Mouse (Mus musculus): ENCODE data around the gene Qpctl. TPM values are rescaled to one million over a fixed set of nuclear protein-coding genes. Genes with fewer than 3 reads are reported as not detected.

The Qpctl gene
- polyA plus RNA-seq, 1 experiment = 16.2 TPM

DNA sequence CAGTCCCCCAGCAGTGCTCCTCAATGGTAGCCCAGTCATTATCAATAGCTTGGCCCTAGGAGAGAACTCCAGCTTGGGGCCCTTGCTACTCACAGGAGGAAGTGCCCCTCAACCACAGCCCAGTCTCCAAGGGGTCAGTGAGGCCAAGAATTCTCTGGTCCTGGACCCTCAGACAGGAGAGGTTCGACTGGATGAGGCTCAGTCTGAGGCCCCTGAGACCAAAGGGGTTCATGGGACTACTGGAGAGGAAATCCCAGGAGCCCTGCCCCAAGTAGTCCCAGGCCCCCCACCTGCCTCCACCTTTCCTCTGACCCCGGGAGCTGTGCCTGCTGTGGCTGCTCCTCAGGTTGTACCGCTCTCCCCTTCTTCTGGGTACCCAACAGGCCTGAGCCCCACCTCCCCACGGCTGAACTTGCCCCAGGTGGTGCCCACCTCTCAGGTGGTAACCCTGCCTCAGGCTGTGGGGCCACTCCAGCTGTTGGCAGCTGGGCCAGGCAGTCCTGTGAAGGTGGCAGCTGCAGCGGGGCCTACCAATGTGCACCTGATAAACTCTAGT is 52.6 kb downstream of the Qpctl start:
- Histone ChIP-seq H3K4me3 (ENCODE audit: insufficient read depth, low read length) (no peak overlapping the region), H3K27ac (ENCODE audit: insufficient read depth, low read length) (no peak overlapping the region), H3K4me1 (ENCODE audit: control insufficient read depth, insufficient read depth, low read length) (no peaks in the 10 kb centered on the region)
- TF ChIP-seq CTCF (IDR thresholded peaks at IDR 0.05; ENCODE audit: extremely low read depth, insufficient read depth, low read length) (no peak), POLR2A (IDR thresholded peaks at IDR 0.05; ENCODE audit: extremely low read depth, insufficient read depth, low read length) (no peak)

DNA sequence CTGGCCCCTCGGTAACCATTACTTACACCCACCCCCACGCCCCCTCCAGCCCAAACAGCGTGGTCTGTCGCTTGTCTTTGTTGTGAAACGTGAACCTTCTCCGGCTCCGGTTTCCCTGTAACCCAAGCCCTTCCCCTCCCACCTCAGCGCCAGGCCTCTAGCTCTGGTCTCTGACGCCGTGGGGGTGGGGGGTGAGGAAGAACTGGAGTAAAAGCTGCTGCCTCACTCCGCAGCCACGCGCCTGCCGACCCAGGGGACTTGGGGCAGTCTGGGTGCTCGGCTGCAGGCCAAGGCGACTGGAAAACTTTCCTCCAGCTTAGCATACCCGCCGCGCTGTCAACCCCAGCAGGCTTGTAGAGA is 53.4 kb downstream of the Qpctl start:
- H3K27ac ChIP-seq (ENCODE audit: insufficient read depth, low read length) = no peak overlapping the region
- no peaks in the 10 kb centered on the region for H3K4me1 ChIP-seq (ENCODE audit: control insufficient read depth, insufficient read depth, low read length)
- no peak overlapping the region; the same call in 1 of the 2 replicates for H3K4me3 ChIP-seq (ENCODE audit: insufficient read depth, low read length)
- no peak for TF ChIP-seq CTCF (IDR thresholded peaks at IDR 0.05; ENCODE audit: extremely low read depth, insufficient read depth, low read length)
- no peak for TF ChIP-seq POLR2A (IDR thresholded peaks at IDR 0.05; ENCODE audit: extremely low read depth, insufficient read depth, low read length)

DNA sequence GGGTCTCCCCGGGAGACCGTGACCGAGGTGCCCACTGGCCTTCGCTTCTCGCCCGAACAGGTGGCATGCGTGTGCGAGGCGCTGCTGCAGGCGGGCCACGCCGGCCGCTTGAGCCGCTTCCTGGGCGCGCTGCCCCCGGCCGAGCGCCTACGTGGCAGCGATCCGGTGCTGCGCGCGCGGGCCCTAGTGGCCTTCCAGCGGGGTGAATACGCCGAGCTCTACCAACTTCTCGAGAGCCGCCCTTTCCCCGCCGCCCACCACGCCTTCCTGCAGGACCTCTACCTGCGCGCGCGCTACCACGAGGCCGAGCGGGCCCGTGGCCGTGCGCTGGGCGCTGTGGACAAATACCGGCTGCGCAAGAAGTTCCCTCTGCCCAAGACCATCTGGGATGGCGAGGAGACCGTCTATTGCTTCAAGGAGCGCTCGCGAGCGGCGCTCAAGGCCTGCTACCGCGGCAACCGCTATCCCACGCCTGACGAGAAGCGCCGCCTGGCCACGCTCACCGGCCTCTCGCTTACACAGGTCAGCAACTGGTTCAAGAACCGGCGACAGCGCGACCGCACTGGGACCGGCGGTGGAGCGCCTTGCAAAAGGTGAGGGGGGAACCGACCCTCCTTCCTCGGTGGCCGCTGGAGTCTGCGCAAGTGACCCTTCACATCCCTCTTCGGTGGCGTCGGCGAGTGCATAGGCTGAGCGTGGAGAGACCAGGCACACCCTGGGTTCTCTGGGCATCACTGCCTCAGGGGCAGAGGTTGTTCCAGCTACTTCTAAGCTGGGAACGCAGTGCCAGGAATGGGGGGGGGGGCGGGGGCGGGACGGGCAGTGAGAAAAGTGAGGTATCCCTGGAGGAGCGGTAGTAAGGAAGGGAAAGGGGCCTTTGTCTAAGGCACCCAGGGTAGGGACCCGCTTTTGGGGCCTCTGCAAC is 54.0 kb downstream of the Qpctl start:
- H3K27ac ChIP-seq (ENCODE audit: insufficient read depth, low read length) = peak overlapping the region; percentile 17; the same call in 1 of the 2 replicates
- no peaks in the 10 kb centered on the region for H3K4me1 ChIP-seq (ENCODE audit: control insufficient read depth, insufficient read depth, low read length)
- TF ChIP-seq POLR2A (IDR thresholded peaks at IDR 0.05; ENCODE audit: extremely low read depth, insufficient read depth, low read length) (no peak), CTCF (IDR thresholded peaks at IDR 0.05; ENCODE audit: extremely low read depth, insufficient read depth, low read length) (no peak)
- peak overlapping the region; percentile 34 for H3K4me3 ChIP-seq (ENCODE audit: insufficient read depth, low read length)

DNA sequence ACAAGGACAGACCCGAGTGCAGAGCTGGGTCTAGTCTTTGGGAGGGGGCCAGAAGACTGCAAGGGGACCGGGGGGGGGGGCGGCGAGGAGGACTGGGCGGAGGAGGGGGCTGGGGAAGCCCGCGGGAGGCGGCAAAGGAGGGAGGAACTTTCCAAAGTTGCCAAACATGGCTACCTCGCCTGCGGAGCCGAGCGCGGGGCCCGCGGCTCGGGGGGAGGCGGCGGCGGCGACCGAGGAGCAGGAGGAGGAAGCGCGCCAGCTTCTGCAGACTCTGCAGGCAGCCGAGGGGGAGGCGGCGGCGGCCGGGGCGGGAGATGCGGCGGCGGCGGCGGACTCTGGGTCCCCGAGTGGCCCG is 54.6 kb downstream of the Qpctl start, which contains the start of gene Six5:
Gene Six5, plus strand, starts transcription at position 124 of the 355 bp plus-strand sequence.
- peak within 1 kb of the TSS; percentile 63 for H3K27ac ChIP-seq (ENCODE audit: insufficient read depth, low read length)
- no peak for TF ChIP-seq POLR2A (IDR thresholded peaks at IDR 0.05; ENCODE audit: extremely low read depth, insufficient read depth, low read length)
- no peak for TF ChIP-seq CTCF (IDR thresholded peaks at IDR 0.05; ENCODE audit: extremely low read depth, insufficient read depth, low read length)
- H3K4me3 ChIP-seq (ENCODE audit: insufficient read depth, low read length) = peak within 1 kb of the TSS; percentile 34
- H3K4me1 ChIP-seq (ENCODE audit: control insufficient read depth, insufficient read depth, low read length) = no peaks in the 10 kb centered on the region

DNA sequence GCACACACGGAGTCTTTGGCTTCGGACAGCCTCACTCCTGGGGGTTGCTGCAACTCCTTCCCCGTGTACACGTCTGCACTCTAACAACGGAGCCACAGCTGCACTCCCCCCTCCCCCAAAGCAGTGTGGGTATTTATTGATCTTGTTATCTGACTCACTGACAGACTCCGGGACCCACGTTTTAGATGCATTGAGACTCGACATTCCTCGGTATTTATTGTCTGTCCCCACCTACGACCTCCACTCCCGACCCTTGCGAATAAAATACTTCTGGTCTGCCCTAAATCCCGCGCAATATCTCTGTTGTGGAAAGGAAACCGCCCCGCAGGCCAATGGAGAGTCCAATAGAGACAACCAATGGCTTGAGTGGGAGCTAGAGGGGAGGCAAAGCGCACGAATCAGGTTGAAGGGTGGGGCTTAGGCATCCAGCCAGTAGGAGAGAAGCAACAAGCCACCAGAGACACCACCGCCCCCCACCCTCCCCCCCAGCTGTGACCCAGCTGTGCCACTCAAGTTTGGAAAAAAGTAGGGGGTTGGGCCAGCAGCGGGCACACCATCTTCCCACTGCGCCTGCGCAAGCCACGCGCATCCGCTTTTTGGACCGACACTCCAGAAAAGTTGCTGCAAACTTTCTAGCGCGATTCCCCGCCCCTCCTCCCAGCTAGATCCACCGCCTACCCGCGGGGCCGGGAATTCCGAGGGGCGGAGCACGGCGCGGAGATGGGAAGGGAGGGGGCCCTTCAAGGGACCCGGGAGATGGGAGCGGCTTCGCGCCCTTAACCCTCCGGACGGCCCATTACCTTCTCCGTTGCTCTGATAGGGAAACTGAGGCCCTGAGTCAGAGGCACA is 55.3 kb downstream of the Qpctl start:
- H3K4me1 ChIP-seq (ENCODE audit: control insufficient read depth, insufficient read depth, low read length) = no peaks in the 10 kb centered on the region
- peak overlapping the region; percentile 63; the same call in 1 of the 2 replicates for H3K27ac ChIP-seq (ENCODE audit: insufficient read depth, low read length)
- no peak for TF ChIP-seq CTCF (IDR thresholded peaks at IDR 0.05; ENCODE audit: extremely low read depth, insufficient read depth, low read length)
- no peak for TF ChIP-seq POLR2A (IDR thresholded peaks at IDR 0.05; ENCODE audit: extremely low read depth, insufficient read depth, low read length)
- peak overlapping the region; percentile 34 for H3K4me3 ChIP-seq (ENCODE audit: insufficient read depth, low read length)

DNA sequence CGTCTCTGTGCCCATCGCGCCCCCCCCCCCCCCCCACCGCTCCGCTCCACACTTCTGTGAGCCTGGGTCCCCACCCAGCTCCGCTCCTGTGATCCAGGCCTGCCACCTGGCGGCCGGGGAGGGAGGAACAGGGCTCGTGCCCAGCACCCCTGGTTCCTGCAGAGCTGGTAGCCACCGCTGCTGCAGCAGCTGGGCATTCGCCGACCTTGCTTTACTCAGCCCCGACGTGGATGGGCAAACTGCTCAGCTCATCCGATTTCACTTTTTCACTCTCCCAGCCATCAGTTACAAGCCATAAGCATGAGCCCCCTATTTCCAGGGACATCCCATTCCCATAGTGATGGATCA is 55.9 kb downstream of the Qpctl start:
- no peak for TF ChIP-seq POLR2A (IDR thresholded peaks at IDR 0.05; ENCODE audit: extremely low read depth, insufficient read depth, low read length)
- peak; percentile 50 for TF ChIP-seq CTCF (IDR thresholded peaks at IDR 0.05; ENCODE audit: extremely low read depth, insufficient read depth, low read length)
- Histone ChIP-seq H3K4me3 (ENCODE audit: insufficient read depth, low read length) (no peak overlapping the region; the same call in 1 of the 2 replicates), H3K4me1 (ENCODE audit: control insufficient read depth, insufficient read depth, low read length) (no peaks in the 10 kb centered on the region), H3K27ac (ENCODE audit: insufficient read depth, low read length) (no peak overlapping the region)

DNA sequence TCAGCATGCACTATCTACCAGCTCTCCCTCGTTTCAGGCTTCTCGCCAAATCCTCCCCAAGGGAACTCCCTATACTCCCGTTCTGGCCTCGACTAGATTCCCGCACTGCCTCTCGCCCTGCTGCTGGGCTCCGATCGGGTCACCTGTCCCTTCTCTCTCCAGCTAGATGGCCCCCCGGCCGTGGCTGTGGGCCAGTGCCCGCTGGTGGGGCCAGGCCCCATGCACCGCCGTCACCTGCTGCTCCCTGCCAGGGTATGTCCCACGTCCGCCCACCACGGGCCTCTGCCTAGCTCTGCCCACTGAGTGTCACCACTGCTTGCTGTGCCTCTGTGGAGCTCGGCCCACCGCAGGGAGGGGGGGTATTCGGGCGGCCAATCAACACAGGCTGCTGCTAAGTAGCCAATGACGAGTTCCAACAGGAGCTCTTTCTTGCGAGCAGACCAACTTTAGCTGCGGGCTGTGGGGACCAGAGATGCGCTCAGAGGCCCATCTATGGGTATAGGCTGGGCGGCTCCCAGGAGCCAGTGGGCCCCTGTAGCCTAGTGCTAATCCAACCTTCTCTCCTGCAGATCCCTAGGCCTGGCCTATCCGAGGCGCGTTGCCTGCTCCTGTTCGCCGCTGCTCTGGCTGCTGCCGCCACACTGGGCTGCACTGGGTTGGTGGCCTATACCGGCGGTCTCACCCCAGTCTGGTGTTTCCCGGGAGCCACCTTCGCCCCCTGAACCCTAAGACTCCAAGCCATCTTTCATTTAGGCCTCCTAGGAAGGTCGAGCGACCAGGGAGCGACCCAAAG is 56.5 kb downstream of the Qpctl start:
- no peak for TF ChIP-seq POLR2A (IDR thresholded peaks at IDR 0.05; ENCODE audit: extremely low read depth, insufficient read depth, low read length)
- TF ChIP-seq CTCF (IDR thresholded peaks at IDR 0.05; ENCODE audit: extremely low read depth, insufficient read depth, low read length) = no peak
- Histone ChIP-seq H3K4me3 (ENCODE audit: insufficient read depth, low read length) (no peak overlapping the region), H3K4me1 (ENCODE audit: control insufficient read depth, insufficient read depth, low read length) (no peaks in the 10 kb centered on the region), H3K27ac (ENCODE audit: insufficient read depth, low read length) (no peak overlapping the region)

DNA sequence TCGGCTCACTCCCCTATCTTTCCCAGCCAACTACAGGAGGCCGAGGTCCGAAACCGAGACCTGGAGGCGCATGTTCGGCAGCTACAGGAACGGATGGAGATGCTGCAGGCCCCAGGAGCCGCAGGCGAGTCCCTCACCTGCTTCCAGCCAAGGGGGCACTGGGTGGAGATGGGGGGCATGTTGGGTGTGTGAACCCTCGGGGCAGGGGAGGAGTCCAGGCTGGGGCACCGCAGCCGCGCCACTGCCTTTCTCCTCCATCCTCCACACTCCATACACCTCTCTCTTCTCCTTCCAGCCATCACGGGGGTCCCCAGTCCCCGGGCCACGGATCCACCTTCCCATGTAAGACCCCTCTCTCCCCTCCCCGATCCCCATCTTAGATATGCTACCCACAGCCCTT is 57.2 kb downstream of the Qpctl start:
- H3K27ac ChIP-seq (ENCODE audit: insufficient read depth, low read length) = no peak overlapping the region
- TF ChIP-seq POLR2A (IDR thresholded peaks at IDR 0.05; ENCODE audit: extremely low read depth, insufficient read depth, low read length) (no peak), CTCF (IDR thresholded peaks at IDR 0.05; ENCODE audit: extremely low read depth, insufficient read depth, low read length) (no peak)
- no peak overlapping the region for H3K4me3 ChIP-seq (ENCODE audit: insufficient read depth, low read length)
- H3K4me1 ChIP-seq (ENCODE audit: control insufficient read depth, insufficient read depth, low read length) = no peaks in the 10 kb centered on the region

Other genes with a start within 250 kb of the Qpctl start
- gene Ccdc61, start 238.9 kb downstream of the Qpctl start, polyA plus RNA-seq (2012; rRNA removed) = 14.7 and 15.8 TPM in 2 replicates
- gene Nova2, start 223.4 kb downstream of the Qpctl start, polyA plus RNA-seq (2012; rRNA removed) = 22.3 and 23.3 TPM in 2 replicates
- gene Nanos2, start 161.9 kb downstream of the Qpctl start, polyA plus RNA-seq (2012; rRNA removed) = 2.8 and 3.3 TPM in 2 replicates
- 49.7 and 50.8 TPM in 2 replicates for gene Mypop, start 158.0 kb downstream of the Qpctl start, polyA plus RNA-seq (2012; rRNA removed)
- 27.2 and 28.5 TPM in 2 replicates for gene Irf2bp1, start 145.2 kb downstream of the Qpctl start, polyA plus RNA-seq (2012; rRNA removed)
- gene Foxa3, start 125.8 kb downstream of the Qpctl start, polyA plus RNA-seq (2012; rRNA removed) = not detected in 2 replicates
- gene Sympk, start 124.9 kb downstream of the Qpctl start, polyA plus RNA-seq (2012; rRNA removed) = 113 and 118 TPM in 2 replicates
- gene Rsph6a, start 94.6 kb downstream of the Qpctl start, polyA plus RNA-seq (2012; rRNA removed) = 0.10 and 0.17 TPM in 2 replicates
- 171 and 178 TPM in 2 replicates for gene Dmwd, start 73.1 kb downstream of the Qpctl start, polyA plus RNA-seq (2012; rRNA removed)
- 40.9 and 47.6 TPM in 2 replicates for gene Dmpk, start 65.4 kb downstream of the Qpctl start, polyA plus RNA-seq (2012; rRNA removed)
- 4.7 and 5.0 TPM in 2 replicates for gene Six5, start 54.7 kb downstream of the Qpctl start, polyA plus RNA-seq (2012; rRNA removed)
- 0.70 and 1.1 TPM in 2 replicates for gene Gm4969, start 30.9 kb downstream of the Qpctl start, polyA plus RNA-seq (2012; rRNA removed)
- 8.2 and 8.6 TPM in 2 replicates for gene Fbxo46, start 29.4 kb downstream of the Qpctl start, polyA plus RNA-seq (2012; rRNA removed)
- 88.2 and 92.1 TPM in 2 replicates for gene Snrpd2, start 431 bp upstream of the Qpctl start, polyA plus RNA-seq (2012; rRNA removed)
- 3.3 and 3.9 TPM in 2 replicates for gene Gipr, start 16.8 kb upstream of the Qpctl start, polyA plus RNA-seq (2012; rRNA removed)
- gene Eml2, start 27.1 kb upstream of the Qpctl start, polyA plus RNA-seq (2012; rRNA removed) = 156 and 157 TPM in 2 replicates
- gene Gpr4, start 63.2 kb upstream of the Qpctl start, polyA plus RNA-seq (2012; rRNA removed) = 6.1 and 6.5 TPM in 2 replicates
- 41.0 and 41.5 TPM in 2 replicates for gene Opa3, start 79.0 kb upstream of the Qpctl start, polyA plus RNA-seq (2012; rRNA removed)
- 15.3 and 16.5 TPM in 2 replicates for gene Vasp, start 122.5 kb upstream of the Qpctl start, polyA plus RNA-seq (2012; rRNA removed)
- gene Ppm1n, start 130.8 kb upstream of the Qpctl start, polyA plus RNA-seq (2012; rRNA removed) = 0.21 and 0.23 TPM in 2 replicates
- gene Rtn2, start 133.3 kb upstream of the Qpctl start, polyA plus RNA-seq (2012; rRNA removed) = 140 TPM in 2 replicates
- 5.1 and 7.1 TPM in 2 replicates for gene Fosb, start 160.8 kb upstream of the Qpctl start, polyA plus RNA-seq (2012; rRNA removed)
- gene Ercc1, start 195.5 kb upstream of the Qpctl start, polyA plus RNA-seq (2012; rRNA removed) = 53.8 and 59.1 TPM in 2 replicates
- gene Cd3eap, start 210.2 kb upstream of the Qpctl start, polyA plus RNA-seq (2012; rRNA removed) = 14.4 and 14.6 TPM in 2 replicates
- gene Ppp1r13l, start 210.5 kb upstream of the Qpctl start, polyA plus RNA-seq (2012; rRNA removed) = 5.0 and 5.4 TPM in 2 replicates
- gene Ercc2, start 232.7 kb upstream of the Qpctl start, polyA plus RNA-seq (2012; rRNA removed) = 41.4 and 48.3 TPM in 2 replicates